Comparison of ENCODE assay signal across 9 mouse cellular contexts in genomic region chr17:46486995-46487394, GRCm38 (mm10). TPM values are rescaled to one million over a fixed set of nuclear protein-coding genes. Genes with fewer than 3 reads are reported as not detected.
A peak's percentile ranks its signal among the peaks of the same experiment; 100 is the strongest.
DNase-seq lines count a peak whose midpoint lies in the region; ATAC-seq and TF ChIP-seq lines count a peak whose summit lies in the region.
"Had no signal": no experiment of that assay in that cellular context is flagged by ENCODE, and none has a peak within 500 bp of the region (broad histone marks: within the 10 kb centered on the region; RNA-seq: fewer than 3 reads in every experiment).

No protein-coding gene starts in this region.

- WGBS in forebrain, embryonic 11.5 days = 2% methylated on average over 18 of the region's 22 CpGs
- WGBS in limb, embryonic 10.5 days = 2% methylated on average over 21 of the region's 22 CpGs
- 2% methylated on average over 22 of the region's 22 CpGs for WGBS in olfactory bulb, adult 2 months

- H3K4me1 ChIP-seq in forebrain, embryonic 11.5 days (replicated peaks; ENCODE audit: control insufficient read depth, insufficient read depth, low read length) = peaks cover 10% of the 10 kb centered on the region
- H3K4me1 ChIP-seq in limb, embryonic 10.5 days = peaks cover 24% of the 10 kb centered on the region
- H3K4me1 ChIP-seq in olfactory bulb, adult 2 months (ENCODE audit: control insufficient read depth, insufficient read depth, low read length) = peaks cover 29% of the 10 kb centered on the region

- intact Hi-C loops in left cerebral cortex, postnatal 36 days (cut with DNase I) = no loop called here

- peak; percentile 39; the same call in 1 of the 2 replicates for ATAC-seq in forebrain, embryonic 11.5 days (replicated peaks; ENCODE audit: low FRiP score)
- ATAC-seq in frontal cortex, adult (ENCODE audit: low TSS enrichment) = no peak

- no peaks in the 10 kb centered on the region for H3K9me3 ChIP-seq in forebrain, embryonic 11.5 days (ENCODE audit: control insufficient read depth, low read length)
- H3K9me3 ChIP-seq in limb, embryonic 10.5 days (replicated peaks) = no peaks in the 10 kb centered on the region

- H3K4me2 ChIP-seq in forebrain, embryonic 11.5 days (ENCODE audit: low read depth, low read length, severe bottlenecking) = peak overlapping the region; percentile 91

- H3K4me3 ChIP-seq in forebrain, embryonic 11.5 days (ENCODE audit: low read depth, low read length) = peak overlapping the region; percentile 83
- peak overlapping the region; percentile 61 for H3K4me3 ChIP-seq in limb, embryonic 10.5 days
- peak overlapping the region; percentile 54 for H3K4me3 ChIP-seq in olfactory bulb, adult 2 months (ENCODE audit: insufficient read depth, low read depth, low read length)

- no peak for TF ChIP-seq POLR2A in olfactory bulb, adult 2 months (IDR thresholded peaks at IDR 0.05; ENCODE audit: insufficient read depth, low read depth, low read length)

- peaks cover 17% of the 10 kb centered on the region for H3K27me3 ChIP-seq in forebrain, embryonic 11.5 days (ENCODE audit: control insufficient read depth, insufficient read depth, low read length)
- H3K27me3 ChIP-seq in limb, embryonic 10.5 days (ENCODE audit: low read depth, poor library complexity, severe bottlenecking) = peaks cover 83% of the 10 kb centered on the region

- peak; percentile 18 to 37 for DNase-seq in left cerebral cortex, postnatal 36 days (ENCODE audit: low spot score in 2 of 2)
- DNase-seq in left cerebral cortex, adult 9 months (ENCODE audit: low spot score in 2 of 2) = no peak
- DNase-seq in forebrain, embryonic 11.5 days (ENCODE audit: low spot score) = no peak
- no peak for DNase-seq in limb, embryonic 10.5 days (ENCODE audit: low spot score)
- DNase-seq in frontal cortex, adult 2 months (ENCODE audit: extremely low spot score in 1 of 2, low spot score in 1 of 2) = no peak
- DNase-seq: kidney, postnatal 10 days had no signal

- no peak overlapping the region for H3K27ac ChIP-seq in forebrain, embryonic 11.5 days (ENCODE audit: low read depth, low read length)
- peak overlapping the region; percentile 42; the same call in 1 of the 2 replicates for H3K27ac ChIP-seq in limb, embryonic 10.5 days
- H3K27ac ChIP-seq in olfactory bulb, adult 2 months (ENCODE audit: insufficient read depth, low read depth, low read length) = no peak overlapping the region

- no peaks in the 10 kb centered on the region for H3K36me3 ChIP-seq in forebrain, embryonic 11.5 days (ENCODE audit: control insufficient read depth, insufficient read depth, low read length)
- no peaks in the 10 kb centered on the region for H3K36me3 ChIP-seq in limb, embryonic 10.5 days

- TF ChIP-seq CTCF in olfactory bulb, adult 2 months (IDR thresholded peaks at IDR 0.05; ENCODE audit: insufficient read depth, low read depth, low read length) = no peak

- H3K9ac ChIP-seq in forebrain, embryonic 11.5 days (ENCODE audit: low read length) = peak overlapping the region; percentile 86

RNA-seq across cellular contexts. Expression of gene Ttbk1, which starts 0.5 kb away (rescaled TPM):
- 100 to 1,000 TPM; 126 to 139 TPM for total RNA-seq in left cerebral cortex, postnatal 36 days (2021)
- polyA plus RNA-seq in forebrain, embryonic 11.5 days (2014; fragmentation: Nextera tagmentation; extraction: Ambion mirVana) = 3.5 TPM in 2 replicates
- 0.09 and 0.34 TPM in 2 replicates for polyA plus RNA-seq in limb, embryonic 10.5 days (2016; fragmentation: Nextera tagmentation; extraction: Ambion mirVana)
- not detected in 2 replicates for polyA plus RNA-seq in olfactory bulb, adult 2 months (2012; ENCODE audit: insufficient read depth, insufficient read length, low replicate concordance, missing spikeins)
- polyA plus RNA-seq in frontal cortex, adult 2 months (2012; rRNA removed) = 46.3 and 50.1 TPM in 2 replicates

RNA-seq across cellular contexts. Expression of gene Dnph1, which starts 9.5 kb away (rescaled TPM):
- total RNA-seq in left cerebral cortex, postnatal 36 days (2021) = 1 to 10 TPM; 3.5 to 5.4 TPM
- polyA plus RNA-seq in forebrain, embryonic 11.5 days (2014; fragmentation: Nextera tagmentation; extraction: Ambion mirVana) = 87.6 and 89.0 TPM in 2 replicates
- 70.1 and 78.6 TPM in 2 replicates for polyA plus RNA-seq in limb, embryonic 10.5 days (2016; fragmentation: Nextera tagmentation; extraction: Ambion mirVana)
- polyA plus RNA-seq in olfactory bulb, adult 2 months (2012; ENCODE audit: insufficient read depth, insufficient read length, low replicate concordance, missing spikeins) = not detected in 2 replicates
- 4.0 and 4.8 TPM in 2 replicates for polyA plus RNA-seq in frontal cortex, adult 2 months (2012; rRNA removed)

RNA-seq across cellular contexts. Expression of gene Slc22a7, which starts 48.7 kb away (rescaled TPM):
- total RNA-seq in left cerebral cortex, postnatal 36 days (2021) = under 1 TPM in 1 of 2 experiments, not detected in 1; 0.20 TPM
- not detected in 2 replicates for polyA plus RNA-seq in forebrain, embryonic 11.5 days (2014; fragmentation: Nextera tagmentation; extraction: Ambion mirVana)
- not detected in 2 replicates for polyA plus RNA-seq in limb, embryonic 10.5 days (2016; fragmentation: Nextera tagmentation; extraction: Ambion mirVana)
- not detected in 2 replicates for polyA plus RNA-seq in olfactory bulb, adult 2 months (2012; ENCODE audit: insufficient read depth, insufficient read length, low replicate concordance, missing spikeins)
- polyA plus RNA-seq in frontal cortex, adult 2 months (2012; rRNA removed) = 0.15 and 0.18 TPM in 2 replicates
- polyA plus RNA-seq: small intestine, adult 2 months had no signal

RNA-seq across cellular contexts. Expression of gene Crip3, which starts 58.3 kb away (rescaled TPM):
- total RNA-seq in left cerebral cortex, postnatal 36 days (2021) = 1 to 10 TPM; 1.7 to 6.5 TPM
- 0.28 and 0.52 TPM in 2 replicates for polyA plus RNA-seq in forebrain, embryonic 11.5 days (2014; fragmentation: Nextera tagmentation; extraction: Ambion mirVana)
- 0.21 and 0.44 TPM in 2 replicates for polyA plus RNA-seq in limb, embryonic 10.5 days (2016; fragmentation: Nextera tagmentation; extraction: Ambion mirVana)
- not detected in 2 replicates for polyA plus RNA-seq in olfactory bulb, adult 2 months (2012; ENCODE audit: insufficient read depth, insufficient read length, low replicate concordance, missing spikeins)
- 9.1 and 13.8 TPM in 2 replicates for polyA plus RNA-seq in frontal cortex, adult 2 months (2012; rRNA removed)
- polyA plus RNA-seq: small intestine, adult 2 months had no signal

RNA-seq across cellular contexts. Expression of gene Cul9, which starts 59.2 kb away (rescaled TPM):
- 10 to 100 TPM; 58.8 to 76.6 TPM for total RNA-seq in left cerebral cortex, postnatal 36 days (2021)
- polyA plus RNA-seq in forebrain, embryonic 11.5 days (2014; fragmentation: Nextera tagmentation; extraction: Ambion mirVana) = 3.4 and 4.0 TPM in 2 replicates
- polyA plus RNA-seq in limb, embryonic 10.5 days (2016; fragmentation: Nextera tagmentation; extraction: Ambion mirVana) = 2.4 and 5.6 TPM in 2 replicates
- polyA plus RNA-seq in olfactory bulb, adult 2 months (2012; ENCODE audit: insufficient read depth, insufficient read length, low replicate concordance, missing spikeins) = not detected in 2 replicates
- 65.3 and 66.8 TPM in 2 replicates for polyA plus RNA-seq in frontal cortex, adult 2 months (2012; rRNA removed)

Comparison
In these comparisons a context has a peak if more than half of its experiments do, and no peak if none do; other contexts are left out.
1. DNase-seq: peak in left cerebral cortex, postnatal 36 days (2 of 2); none in left cerebral cortex, adult 9 months (0 of 2), forebrain, embryonic 11.5 days (single experiment), limb, embryonic 10.5 days (single experiment) and frontal cortex, adult 2 months (0 of 2).
2. RNA of gene Dnph1, which starts 9.5 kb away (polyA plus RNA-seq): 87.6 to 89.0 TPM in forebrain, embryonic 11.5 days and 70.1 to 78.6 TPM in limb, embryonic 10.5 days; 4.0 to 4.8 TPM in frontal cortex, adult 2 months and not detected in olfactory bulb, adult 2 months; every median in the first group is over 10 times any median in the second.
3. Peak in every context shown above with its lines, with median percentiles within 50 percentile points of each other: H3K4me3 ChIP-seq.